Mouse (Mus musculus): ENCODE data around the gene Rgs19. TPM values are rescaled to one million over a fixed set of nuclear protein-coding genes. Genes with fewer than 3 reads are reported as not detected.

Gene Rgs19
- polyA plus RNA-seq, 1 experiment from 2014 or later, result 43.6 TPM

GRCm38 (mm10) chr2:181696801-181697420, 3.1 kb upstream of the Rgs19 start:
- Histone ChIP-seq H3K36me3 (no peaks in the 10 kb centered on the region), H3K9ac (no peak overlapping the region), H3K27ac (no peak overlapping the region), H3K27me3 (peaks cover 6% of the 10 kb centered on the region; the same call in 1 of the 2 replicates), H3K4me1 (replicated peaks) (peaks cover 17% of the 10 kb centered on the region), H3K4me2 (no peak overlapping the region), H3K9me3 (no peaks in the 10 kb centered on the region), H3K4me3 (no peak overlapping the region)
- 78% methylated on average over 33 of the region's 33 CpGs for WGBS
- ATAC-seq (ENCODE audit: low FRiP score), result no peak

GRCm38 (mm10) chr2:181695776-181696175, 2.0 kb upstream of the Rgs19 start:
- 64% methylated on average over 1 of the region's 1 CpGs for WGBS

GRCm38 (mm10) chr2:181694581-181694980, 804 bp upstream of the Rgs19 start:
- Histone ChIP-seq H3K27me3 (peaks cover 6% of the 10 kb centered on the region; the same call in 1 of the 2 replicates), H3K4me2 (peak overlapping the region; percentile 93; the same call in 1 of the 2 replicates), H3K27ac (no peak overlapping the region), H3K9ac (no peak overlapping the region), H3K4me3 (peak overlapping the region; percentile 66; the same call in 1 of the 2 replicates), H3K36me3 (peaks cover 9% of the 10 kb centered on the region; the same call in 1 of the 2 replicates), H3K9me3 (no peaks in the 10 kb centered on the region), H3K4me1 (replicated peaks) (peaks cover 22% of the 10 kb centered on the region)
- ATAC-seq (ENCODE audit: low FRiP score), result no peak
- 89% methylated on average over 3 of the region's 3 CpGs for WGBS

More at GRCm38 (mm10) chr2:181695776-181696175, 2.0 kb upstream of the Rgs19 start:
- Histone ChIP-seq H3K9me3 (no peaks in the 10 kb centered on the region), H3K27ac (no peak overlapping the region), H3K27me3 (peaks cover 6% of the 10 kb centered on the region; the same call in 1 of the 2 replicates), H3K4me2 (no peak overlapping the region), H3K36me3 (0 out of 2 replicates have a peak, but pooled peaks cover 3% of the 10 kb centered on the region), H3K9ac (no peak overlapping the region), H3K4me1 (replicated peaks) (peaks cover 17% of the 10 kb centered on the region), H3K4me3 (no peak overlapping the region)
- no peak for ATAC-seq (ENCODE audit: low FRiP score)

GRCm38 (mm10) chr2:181692304-181692703, 1.5 kb downstream of the Rgs19 start:
- Histone ChIP-seq H3K36me3 (peaks cover 30% of the 10 kb centered on the region), H3K9me3 (no peaks in the 10 kb centered on the region), H3K4me2 (peak overlapping the region; percentile 93), H3K4me1 (replicated peaks) (peaks cover 22% of the 10 kb centered on the region), H3K27ac (no peak overlapping the region), H3K4me3 (peak overlapping the region; percentile 66; the same call in 1 of the 2 replicates), H3K27me3 (peaks cover 6% of the 10 kb centered on the region; the same call in 1 of the 2 replicates), H3K9ac (no peak overlapping the region)
- ATAC-seq (ENCODE audit: low FRiP score), result no peak
- 93% methylated on average over 3 of the region's 3 CpGs for WGBS

GRCm38 (mm10) chr2:181691571-181691970, 2.2 kb downstream of the Rgs19 start:
- Histone ChIP-seq H3K4me3 (no peak overlapping the region), H3K36me3 (peaks cover 37% of the 10 kb centered on the region), H3K4me1 (replicated peaks) (peaks cover 22% of the 10 kb centered on the region), H3K27ac (no peak overlapping the region), H3K4me2 (no peak overlapping the region), H3K9me3 (no peaks in the 10 kb centered on the region), H3K9ac (no peak overlapping the region), H3K27me3 (peaks cover 6% of the 10 kb centered on the region; the same call in 1 of the 2 replicates)
- no peak for ATAC-seq (ENCODE audit: low FRiP score)
- WGBS, result 99% methylated on average over 4 of the region's 4 CpGs

- ATAC-seq (ENCODE audit: low FRiP score), result no peak
- Histone ChIP-seq H3K4me1 (replicated peaks) (peaks cover 22% of the 10 kb centered on the region), H3K9me3 (no peaks in the 10 kb centered on the region), H3K4me3 (no peak overlapping the region), H3K4me2 (no peak overlapping the region), H3K27me3 (peaks cover 2% of the 10 kb centered on the region; the same call in 1 of the 2 replicates), H3K36me3 (peaks cover 42% of the 10 kb centered on the region), H3K27ac (no peak overlapping the region), H3K9ac (0 out of 2 replicates have a peak overlapping the region, but pooled peaks have one; percentile 46)
- 89% methylated on average over 6 of the region's 6 CpGs for WGBS
These were observed 2.7 kb downstream of the Rgs19 start for GRCm38 (mm10) chr2:181691083-181691482.

- peaks cover 22% of the 10 kb centered on the region for H3K4me1 ChIP-seq (replicated peaks)
- H3K27ac ChIP-seq, result no peak overlapping the region
- H3K27me3 ChIP-seq, result no peaks in the 10 kb centered on the region
- no peak for ATAC-seq (ENCODE audit: low FRiP score)
- no peaks in the 10 kb centered on the region for H3K9me3 ChIP-seq
- H3K9ac ChIP-seq, result no peak overlapping the region
- WGBS, result 93% methylated on average over 10 of the region's 10 CpGs
- H3K4me3 ChIP-seq, result no peak overlapping the region
- H3K4me2 ChIP-seq, result no peak overlapping the region
- H3K36me3 ChIP-seq, result peaks cover 54% of the 10 kb centered on the region
These were observed 4.2 kb downstream of the Rgs19 start for GRCm38 (mm10) chr2:181689466-181690160.

- Histone ChIP-seq H3K4me2 (no peak overlapping the region), H3K9ac (no peak overlapping the region), H3K27me3 (no peaks in the 10 kb centered on the region), H3K36me3 (peaks cover 54% of the 10 kb centered on the region), H3K4me1 (replicated peaks) (peaks cover 9% of the 10 kb centered on the region), H3K9me3 (no peaks in the 10 kb centered on the region), H3K4me3 (no peak overlapping the region), H3K27ac (no peak overlapping the region)
- no peak for ATAC-seq (ENCODE audit: low FRiP score)
- WGBS, result 96% methylated on average over 8 of the region's 8 CpGs
These were observed 6.2 kb downstream of the Rgs19 start for GRCm38 (mm10) chr2:181687586-181687985.

GRCm38 (mm10) chr2:181685686-181686085, 8.1 kb downstream of the Rgs19 start:
- WGBS, result 95% methylated on average over 4 of the region's 4 CpGs
- Histone ChIP-seq H3K9me3 (no peaks in the 10 kb centered on the region), H3K36me3 (peaks cover 52% of the 10 kb centered on the region), H3K4me1 (replicated peaks) (peaks cover 15% of the 10 kb centered on the region), H3K4me2 (no peak overlapping the region), H3K27ac (no peak overlapping the region), H3K27me3 (no peaks in the 10 kb centered on the region), H3K9ac (no peak overlapping the region), H3K4me3 (no peak overlapping the region)
- ATAC-seq (ENCODE audit: low FRiP score), result no peak

- Histone ChIP-seq H3K4me3 (no peak overlapping the region), H3K27ac (no peak overlapping the region), H3K9ac (no peak overlapping the region), H3K36me3 (peaks cover 46% of the 10 kb centered on the region), H3K27me3 (no peaks in the 10 kb centered on the region), H3K4me1 (replicated peaks) (peaks cover 15% of the 10 kb centered on the region), H3K9me3 (no peaks in the 10 kb centered on the region), H3K4me2 (no peak overlapping the region)
- WGBS, result 90% methylated on average over 1 of the region's 1 CpGs
- ATAC-seq (ENCODE audit: low FRiP score), result no peak
These were observed 9.1 kb downstream of the Rgs19 start for GRCm38 (mm10) chr2:181684713-181685112.

- no peaks in the 10 kb centered on the region for H3K9me3 ChIP-seq
- 71% methylated on average over 4 of the region's 4 CpGs for WGBS
- no peak for ATAC-seq (ENCODE audit: low FRiP score)
- H3K36me3 ChIP-seq, result peaks cover 34% of the 10 kb centered on the region
- peaks cover 22% of the 10 kb centered on the region for H3K4me1 ChIP-seq (replicated peaks)
- no peaks in the 10 kb centered on the region for H3K27me3 ChIP-seq
- H3K4me3 ChIP-seq, result no peak overlapping the region
- no peak overlapping the region for H3K9ac ChIP-seq
- H3K27ac ChIP-seq, result no peak overlapping the region
- H3K4me2 ChIP-seq, result no peak overlapping the region
These were observed 10.4 kb downstream of the Rgs19 start for GRCm38 (mm10) chr2:181683381-181683780.

- Histone ChIP-seq H3K27me3 (no peaks in the 10 kb centered on the region), H3K9me3 (no peaks in the 10 kb centered on the region), H3K4me1 (replicated peaks) (peaks cover 25% of the 10 kb centered on the region), H3K9ac (no peak overlapping the region), H3K36me3 (peaks cover 21% of the 10 kb centered on the region), H3K4me3 (no peak overlapping the region), H3K4me2 (no peak overlapping the region), H3K27ac (no peak overlapping the region)
- 94% methylated on average over 1 of the region's 1 CpGs for WGBS
- no peak for ATAC-seq (ENCODE audit: low FRiP score)
These were observed 11.8 kb downstream of the Rgs19 start for GRCm38 (mm10) chr2:181681978-181682377.
